Mouse (Mus musculus) T-cell, adult 66 days (primary cell): Measurements from ENCODE around the gene Krt9. TPM values are rescaled to one million over a fixed set of nuclear protein-coding genes. Genes with fewer than 3 reads are reported as not detected.

Experiments used
- total RNA-seq, 2 experiments: library from RNA; stranded (reverse); gene quantifications; 3 replicates in 1 of 2; 4 replicates in 1 of 2; pipeline ENCODE4 v1.2.4; 2023

Gene Krt9
- not detected for total RNA-seq

DNA sequence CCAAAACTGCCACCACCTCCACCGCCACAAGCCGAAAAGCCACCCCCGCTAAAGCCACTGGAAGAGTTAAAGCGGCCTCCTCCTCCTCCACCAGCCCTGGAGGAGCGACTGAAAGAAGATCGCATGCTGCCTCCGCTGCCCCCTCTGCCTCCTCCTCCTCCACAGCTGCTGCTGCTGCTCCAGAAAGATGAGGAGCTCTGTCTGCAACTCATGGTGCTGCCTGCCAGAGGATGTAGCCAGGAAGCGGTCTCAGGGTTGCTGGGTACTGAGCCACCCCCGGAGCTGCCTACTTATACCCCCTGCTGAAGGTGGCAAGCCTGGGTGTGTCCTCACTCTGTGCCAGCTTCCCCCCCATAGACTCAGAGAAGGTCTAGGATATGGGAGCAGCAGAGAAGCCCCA, at the start of gene Krt9:
Krt9 (minus strand) TSS at position 255 of the 400 bp plus-strand sequence.

DNA sequence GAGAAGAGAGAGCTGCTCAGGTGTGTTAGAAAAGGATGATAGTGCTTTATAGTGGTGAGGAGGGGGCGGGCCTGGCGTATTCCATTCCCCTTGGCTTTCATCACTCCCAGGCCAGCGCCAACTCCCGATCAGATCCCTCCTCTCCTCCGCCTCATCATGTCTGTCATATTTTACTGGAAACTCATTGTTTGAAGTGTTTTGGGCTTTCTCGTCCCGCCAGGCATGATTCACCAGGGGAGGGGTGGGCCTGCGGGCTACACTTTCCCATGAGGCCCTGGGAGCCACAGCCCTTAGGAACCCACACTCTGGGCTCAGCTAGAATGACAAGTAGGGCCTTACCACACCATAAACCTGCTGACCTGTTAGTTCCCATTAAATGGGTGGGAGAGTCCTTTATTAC, 14.5 kb upstream of the Krt9 start, which contains the start of gene Krt14:
Krt14 (minus strand) TSS at position 51 of the 400 bp plus-strand sequence.

DNA sequence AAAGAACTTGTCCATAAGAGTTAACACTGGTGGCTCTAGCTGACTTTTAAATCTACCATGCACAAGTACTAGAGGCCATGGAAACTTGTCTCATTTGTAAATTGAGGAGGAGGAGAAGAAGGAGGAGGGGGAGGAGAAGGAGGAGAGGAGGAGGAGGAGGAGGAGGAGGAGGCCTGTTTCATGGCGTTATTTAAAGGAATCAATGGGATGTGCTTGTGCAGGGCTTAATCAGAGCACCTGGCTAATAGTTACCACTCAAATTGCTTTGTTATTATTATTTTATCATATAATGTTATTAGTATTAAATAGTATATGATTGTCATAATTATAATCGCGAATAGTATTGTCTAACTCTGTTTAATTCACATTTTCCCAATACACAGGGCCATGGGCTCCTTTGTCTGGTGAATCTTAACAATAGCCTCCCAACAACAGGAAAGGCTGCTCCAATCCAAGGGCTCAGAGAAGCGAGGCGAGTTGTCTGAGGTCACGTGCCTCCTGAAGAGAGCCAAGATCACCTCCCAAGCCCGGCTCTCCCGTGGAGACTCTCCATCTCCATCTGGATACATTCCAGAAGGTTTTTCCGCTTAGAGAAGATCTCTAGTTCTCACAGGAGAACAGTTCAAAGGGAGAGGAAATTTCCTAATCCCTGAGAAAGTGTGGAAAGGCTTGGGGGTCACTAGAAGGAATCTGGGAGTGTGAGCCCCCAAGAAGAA, 44.3 kb downstream of the Krt9 start, which contains the start of gene Krt19:
Krt19 (minus strand) TSS at position 51 of the 716 bp plus-strand sequence.

Other genes starting within 250 kb of the Krt9 start
- not detected for gene Krtap9-5, start 244.8 kb downstream of the Krt9 start, total RNA-seq
- not detected for gene Krtap29-1, start 214.2 kb downstream of the Krt9 start, total RNA-seq
- gene Krtap16-1, start 206.6 kb downstream of the Krt9 start, total RNA-seq: not detected
- gene Krtap17-1, start 199.3 kb downstream of the Krt9 start, total RNA-seq: not detected
- not detected for gene Krt33a, start 177.0 kb downstream of the Krt9 start, total RNA-seq
- not detected for gene Krt33b, start 163.4 kb downstream of the Krt9 start, total RNA-seq
- gene Krt34, start 151.7 kb downstream of the Krt9 start, total RNA-seq: not detected
- gene Krt31, start 142.7 kb downstream of the Krt9 start, total RNA-seq: not detected
- not detected for gene Krt32, start 105.0 kb downstream of the Krt9 start, total RNA-seq
- gene Krt35, start 97.0 kb downstream of the Krt9 start, total RNA-seq: not detected
- not detected for gene Krt36, start 87.6 kb downstream of the Krt9 start, total RNA-seq
- gene Krt13, start 71.7 kb downstream of the Krt9 start, total RNA-seq: not detected
- gene Krt15, start 57.3 kb downstream of the Krt9 start, total RNA-seq: not detected
- gene Krt19, start 44.6 kb downstream of the Krt9 start, total RNA-seq: not detected
- not detected for gene Krt14, start 14.3 kb upstream of the Krt9 start, total RNA-seq
- not detected for gene Krt16, start 55.7 kb upstream of the Krt9 start, total RNA-seq
- gene Krt17, start 67.8 kb upstream of the Krt9 start, total RNA-seq: not detected
- gene Krt42, start 76.6 kb upstream of the Krt9 start, total RNA-seq: not detected
- gene Eif1, start 126.6 kb upstream of the Krt9 start, total RNA-seq: 1,000 to 10,000 TPM; 2,152 to 2,177 TPM
- gene Gast, start 141.2 kb upstream of the Krt9 start, total RNA-seq: not detected
- gene Hap1, start 162.9 kb upstream of the Krt9 start, total RNA-seq: under 1 TPM; 0.44 to 0.92 TPM
- gene Jup, start 204.5 kb upstream of the Krt9 start, total RNA-seq: 10 to 100 TPM in 1 of 2 experiments, 1 to 10 TPM in 1; 8.0 to 10.7 TPM
- under 1 TPM; 0.50 to 0.73 TPM for gene P3h4, start 221.6 kb upstream of the Krt9 start, total RNA-seq
- gene Fkbp10, start 222.5 kb upstream of the Krt9 start, total RNA-seq: not detected
- gene Nt5c3b, start 248.6 kb upstream of the Krt9 start, total RNA-seq: 100 to 1,000 TPM; 119 to 122 TPM
- gene Klhl10, start 248.7 kb upstream of the Krt9 start, total RNA-seq: 1 to 10 TPM; 2.2 to 2.5 TPM